Mouse (Mus musculus): ENCODE measurements at regions not wholly inside any gene's neighbourhood (a gene's known extent, or its start where the extent isn't known, plus 50 kb on each side); places are given as distances from the start of the nearest gene placed in this dataset.
A peak's percentile ranks its signal among the peaks of the same experiment; 100 is the strongest.

DNA sequence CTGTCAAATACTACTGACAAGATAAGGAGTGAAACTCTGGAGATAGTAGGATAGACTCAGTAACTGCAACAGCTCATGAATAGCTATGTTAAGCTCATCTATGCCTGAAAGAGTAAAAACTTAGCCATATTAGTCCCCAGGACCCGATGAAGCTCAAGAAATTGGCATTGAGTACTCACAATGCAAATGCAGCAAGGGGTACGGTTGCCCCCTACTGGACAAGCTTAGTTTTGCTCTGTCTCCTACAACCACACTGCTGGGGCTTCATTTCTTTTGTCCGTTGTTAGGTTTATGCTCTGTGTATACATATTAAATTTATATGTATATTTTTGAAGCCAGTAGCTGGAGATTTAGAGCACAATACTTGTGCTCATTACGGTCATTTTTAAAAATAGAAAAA is 74.4 kb upstream of the Mup5 start:
- TF ChIP-seq CTCF (IDR thresholded peaks at IDR 0.05) (peak; percentile 52), EP300 (IDR thresholded peaks at IDR 0.05) (no peak)
